Mouse (Mus musculus): ENCODE measurements around the gene Ptar1. TPM values are rescaled to one million over a fixed set of nuclear protein-coding genes. Genes with fewer than 3 reads are reported as not detected.

Gene Ptar1
- 0.67 and 0.88 TPM in 2 replicates for polyA plus RNA-seq (2012; ENCODE audit: low replicate concordance)

GRCm38 (mm10) chr19:23687296-23688021, at the start of gene Ptar1:
Ptar1 (plus strand) TSS chr19:23687429.

GRCm38 (mm10) chr19:23652644-23653043, 34.6 kb upstream of the Ptar1 start, which contains the start of gene 1700028P14Rik:
1700028P14Rik (minus strand) TSS chr19:23652812.

GRCm38 (mm10) chr19:23758554-23759321, 71.5 kb downstream of the Ptar1 start, which contains the start of gene Apba1:
Apba1 (plus strand) TSS chr19:23758887.

Other genes with a start within 250 kb of the Ptar1 start
- 0.07 TPM in 2 replicates for gene Mamdc2, start 239.0 kb upstream of the Ptar1 start, polyA plus RNA-seq (2012; ENCODE audit: low replicate concordance)
- gene 1700028P14Rik, start 34.6 kb upstream of the Ptar1 start, polyA plus RNA-seq (2012; ENCODE audit: low replicate concordance): not detected in 2 replicates
- 2.5 and 6.5 TPM in 2 replicates for gene Apba1, start 71.5 kb downstream of the Ptar1 start, polyA plus RNA-seq (2012; ENCODE audit: low replicate concordance)